Mouse (Mus musculus) splenic B cell, adult 2 months (primary cell): ENCODE results near the gene LTO1.

ENCODE experiments used
- DNase-seq: peaks from one replicate; pipeline ENCODE4 v3.0.0-alpha.2; 2011; ENCODE audit warnings: low read depth, low spot score
- H3K27me3 ChIP-seq: 2 replicates; pipeline ENCODE4 v1.6.1; 2012; ENCODE audit warnings: mild to moderate bottlenecking, low read length, moderate library complexity, mixed read lengths; ENCODE audit not compliant: control insufficient read depth, poor library complexity, insufficient read depth, severe bottlenecking
- H3K36me3 ChIP-seq: 2 replicates; pipeline ENCODE4 v1.6.1; 2012; ENCODE audit warnings: mild to moderate bottlenecking, low read length, moderate library complexity, mixed read lengths; ENCODE audit not compliant: control insufficient read depth, poor library complexity, insufficient read depth, severe bottlenecking

Gene LTO1

DNA sequence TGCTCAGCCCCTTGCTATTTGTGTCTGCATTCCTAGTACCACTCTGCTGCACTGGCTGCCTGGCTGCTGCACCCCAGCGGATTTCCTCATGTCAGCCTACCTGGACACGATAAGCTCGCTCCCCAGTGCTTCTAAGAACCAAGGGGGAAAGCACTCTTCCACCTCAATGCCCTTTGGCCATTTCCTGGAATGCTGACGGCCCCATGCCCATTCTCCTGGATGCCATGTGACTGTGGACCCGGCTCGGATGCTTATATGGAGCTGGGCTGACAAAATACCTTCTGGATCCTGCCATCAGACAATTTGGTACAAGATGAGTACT is 13.9 kb downstream of the LTO1 start:
- Histone ChIP-seq H3K27me3 (no peaks in the 10 kb centered on the region), H3K36me3 (peaks cover 2% of the 10 kb centered on the region; the same call in 1 of the 2 replicates)
- DNase-seq, result no peak

DNA sequence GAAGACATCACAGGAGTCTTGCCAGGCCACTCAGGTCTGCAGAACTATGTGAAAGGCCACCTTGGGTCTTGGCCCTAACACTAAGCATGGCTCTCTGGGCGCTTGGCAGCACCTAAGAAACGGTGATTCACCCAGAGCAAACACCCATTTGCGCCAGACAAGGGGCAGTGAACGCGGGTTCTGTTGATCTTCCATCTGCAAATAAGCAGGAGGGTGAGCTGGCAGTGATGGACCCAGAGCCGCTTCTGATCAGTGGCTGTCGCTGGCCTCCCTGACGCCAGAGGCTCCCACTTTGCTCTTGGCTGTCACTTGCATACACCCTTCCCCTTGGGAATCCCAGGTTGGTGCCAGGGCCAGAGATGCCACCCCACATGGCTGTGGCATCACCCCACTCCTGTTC is 14.6 kb downstream of the LTO1 start:
- Histone ChIP-seq H3K27me3 (no peaks in the 10 kb centered on the region), H3K36me3 (0 out of 2 replicates have a peak, but pooled peaks cover 2% of the 10 kb centered on the region)
- no peak for DNase-seq

DNA sequence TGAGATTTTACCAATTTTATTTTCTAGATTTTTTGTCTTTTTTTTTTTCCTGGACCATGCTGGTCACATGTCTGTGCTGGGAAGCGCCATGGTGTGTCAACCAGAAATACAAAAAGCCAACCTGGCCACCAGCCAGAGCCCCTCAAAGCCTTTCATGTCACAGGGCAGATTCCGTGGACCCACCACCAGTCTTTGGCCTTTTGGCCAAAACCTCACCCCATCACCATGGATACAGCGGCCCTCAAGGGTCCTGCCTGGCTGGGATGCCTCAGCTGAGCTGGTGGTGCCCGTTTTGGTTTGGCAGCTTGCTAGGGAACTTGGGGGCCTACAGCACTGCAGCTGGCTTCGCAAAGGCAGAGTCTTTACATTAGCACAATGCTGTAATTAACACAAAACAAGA is 15.0 kb downstream of the LTO1 start:
- H3K27me3 ChIP-seq, result no peaks in the 10 kb centered on the region

GRCm38 (mm10) chr7:144931778-144932177 is 16.9 kb downstream of the LTO1 start:
- peak; percentile 71 for DNase-seq

More for the DNA sequence above, 15.0 kb downstream of the LTO1 start:
- 0 out of 2 replicates have a peak, but pooled peaks cover 2% of the 10 kb centered on the region for H3K36me3 ChIP-seq
- DNase-seq, result no peak

DNA sequence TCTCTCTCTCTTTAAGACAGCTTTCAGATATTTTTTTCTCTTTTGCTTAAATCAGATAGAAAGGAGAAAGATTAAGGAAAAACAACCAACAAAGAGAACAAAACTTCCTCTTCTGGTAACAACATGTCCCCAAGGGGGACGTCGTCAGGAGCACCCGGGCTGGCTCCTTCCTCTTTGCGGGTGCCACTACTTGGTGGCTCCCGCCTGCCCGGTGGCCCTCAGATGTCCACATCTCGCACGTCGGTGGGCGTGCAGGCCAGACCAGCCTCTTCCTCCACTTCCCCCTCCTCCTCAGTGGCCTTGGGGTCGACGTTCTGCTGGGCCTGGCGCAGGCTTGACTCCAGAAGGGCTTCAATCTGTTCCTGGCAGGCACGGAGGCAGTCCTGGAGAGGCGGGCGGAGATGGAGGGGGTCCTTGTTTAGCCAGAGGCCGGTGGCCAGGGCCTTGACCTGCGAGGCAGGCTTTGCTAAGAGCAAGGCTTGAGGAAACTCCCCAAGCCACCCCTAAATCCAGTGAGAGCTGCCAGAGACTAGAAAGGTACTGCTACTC is 17.6 kb downstream of the LTO1 start:
- DNase-seq, result peak; percentile 38
- no peaks in the 10 kb centered on the region for H3K27me3 ChIP-seq
- 0 out of 2 replicates have a peak, but pooled peaks cover 2% of the 10 kb centered on the region for H3K36me3 ChIP-seq

More at GRCm38 (mm10) chr7:144931778-144932177, 16.9 kb downstream of the LTO1 start:
- Histone ChIP-seq H3K36me3 (0 out of 2 replicates have a peak, but pooled peaks cover 2% of the 10 kb centered on the region), H3K27me3 (no peaks in the 10 kb centered on the region)

DNA sequence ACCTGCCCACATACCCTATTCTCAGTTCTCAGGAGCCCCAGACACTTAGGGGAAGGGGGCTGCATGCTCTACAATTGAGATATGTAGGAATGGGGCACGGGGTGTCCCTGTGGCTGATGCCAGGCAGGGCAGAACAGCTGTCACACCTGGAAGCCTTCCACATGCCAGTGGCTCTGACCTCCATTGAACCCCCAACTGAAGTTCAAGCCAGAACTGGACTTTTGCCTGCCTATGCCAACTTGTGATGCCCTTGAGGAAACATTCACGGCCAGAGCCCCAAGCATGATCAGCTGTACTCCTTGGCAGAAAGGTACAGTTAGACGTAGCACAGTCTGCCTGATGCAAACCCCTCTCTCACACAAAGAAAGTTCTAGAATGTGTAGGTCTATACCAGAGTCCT is 18.4 kb downstream of the LTO1 start:
- Histone ChIP-seq H3K36me3 (0 out of 2 replicates have a peak, but pooled peaks cover 2% of the 10 kb centered on the region), H3K27me3 (no peaks in the 10 kb centered on the region)
- DNase-seq, result no peak

GRCm38 (mm10) chr7:144933796-144934195 is 18.9 kb downstream of the LTO1 start:
- Histone ChIP-seq H3K27me3 (no peaks in the 10 kb centered on the region), H3K36me3 (0 out of 2 replicates have a peak, but pooled peaks cover 2% of the 10 kb centered on the region)
- no peak for DNase-seq

GRCm38 (mm10) chr7:144934901-144935300 is 20.0 kb downstream of the LTO1 start:
- Histone ChIP-seq H3K36me3 (no peaks in the 10 kb centered on the region), H3K27me3 (no peaks in the 10 kb centered on the region)
- DNase-seq, result no peak

- DNase-seq, result no peak
Observed at GRCm38 (mm10) chr7:144935563-144935962, 20.7 kb downstream of the LTO1 start.

DNA sequence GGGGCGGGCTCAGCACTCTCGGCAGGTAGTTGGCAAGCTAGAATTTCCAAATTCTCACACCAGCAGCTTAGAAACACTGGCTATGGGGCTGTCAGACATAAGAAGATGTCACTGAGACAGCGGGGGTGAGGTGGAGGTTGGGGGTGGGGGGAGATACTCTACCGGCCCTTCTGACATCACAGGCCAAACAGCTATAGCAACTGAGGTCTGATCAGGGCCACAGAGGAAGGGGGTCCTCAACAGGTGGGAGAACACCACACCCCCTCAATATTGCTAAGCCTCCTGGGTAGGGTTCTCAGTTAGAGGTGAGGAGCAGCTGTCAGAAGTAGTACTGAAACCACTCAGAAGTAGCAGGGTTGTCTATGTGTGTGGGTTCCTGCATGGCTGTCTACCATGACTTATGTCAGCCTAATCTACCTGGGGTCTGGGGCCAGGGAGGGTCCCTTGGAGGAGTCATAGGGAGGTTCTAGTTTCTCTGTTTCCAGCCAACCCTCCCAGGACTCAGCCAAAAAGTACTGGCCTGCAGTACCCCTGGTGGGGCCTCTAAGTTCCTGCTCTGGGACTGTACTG is 21.5 kb downstream of the LTO1 start:
- Histone ChIP-seq H3K36me3 (no peaks in the 10 kb centered on the region), H3K27me3 (no peaks in the 10 kb centered on the region; the same call in 1 of the 2 replicates)
- DNase-seq, result no peak

More at GRCm38 (mm10) chr7:144935563-144935962, 20.7 kb downstream of the LTO1 start:
- Histone ChIP-seq H3K36me3 (no peaks in the 10 kb centered on the region), H3K27me3 (no peaks in the 10 kb centered on the region)

DNA sequence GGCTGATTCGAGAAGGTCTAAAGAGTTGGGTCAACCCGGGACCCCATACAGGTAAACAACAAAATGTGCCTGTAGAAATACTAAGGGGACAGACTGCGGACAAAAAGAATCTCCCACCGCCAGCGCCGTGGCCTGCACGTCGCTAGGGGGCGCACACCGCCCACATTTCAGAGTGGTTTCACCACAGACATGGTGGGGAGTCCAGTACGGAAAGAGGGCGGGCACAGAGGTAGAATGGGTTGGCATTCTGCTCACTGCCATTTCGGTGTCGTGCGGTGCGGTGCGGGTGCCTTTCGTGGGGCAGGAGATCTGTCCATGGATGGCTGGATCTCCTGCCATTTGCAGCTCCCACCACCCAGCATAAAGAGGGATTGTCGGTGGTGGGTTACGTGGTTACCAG is 22.6 kb downstream of the LTO1 start:
- H3K36me3 ChIP-seq, result no peaks in the 10 kb centered on the region
- peaks cover 2% of the 10 kb centered on the region for H3K27me3 ChIP-seq
- DNase-seq, result peak; percentile 92

- no peaks in the 10 kb centered on the region for H3K36me3 ChIP-seq
- H3K27me3 ChIP-seq, result peaks cover 2% of the 10 kb centered on the region
- DNase-seq, result no peak
Observed at GRCm38 (mm10) chr7:144937899-144938517, 23.1 kb downstream of the LTO1 start.

GRCm38 (mm10) chr7:144938661-144939343 is 23.9 kb downstream of the LTO1 start:
- Histone ChIP-seq H3K36me3 (no peaks in the 10 kb centered on the region), H3K27me3 (peaks cover 2% of the 10 kb centered on the region)
- DNase-seq, result no peak

- DNase-seq, result peak; percentile 71
- Histone ChIP-seq H3K27me3 (peaks cover 2% of the 10 kb centered on the region), H3K36me3 (no peaks in the 10 kb centered on the region)
Observed at GRCm38 (mm10) chr7:144939344-144940002, 24.6 kb downstream of the LTO1 start, which contains the start of gene Ccnd1. TSS of gene Ccnd1 (minus strand) at chr7:144939925.
